In the genomic region with DNA sequence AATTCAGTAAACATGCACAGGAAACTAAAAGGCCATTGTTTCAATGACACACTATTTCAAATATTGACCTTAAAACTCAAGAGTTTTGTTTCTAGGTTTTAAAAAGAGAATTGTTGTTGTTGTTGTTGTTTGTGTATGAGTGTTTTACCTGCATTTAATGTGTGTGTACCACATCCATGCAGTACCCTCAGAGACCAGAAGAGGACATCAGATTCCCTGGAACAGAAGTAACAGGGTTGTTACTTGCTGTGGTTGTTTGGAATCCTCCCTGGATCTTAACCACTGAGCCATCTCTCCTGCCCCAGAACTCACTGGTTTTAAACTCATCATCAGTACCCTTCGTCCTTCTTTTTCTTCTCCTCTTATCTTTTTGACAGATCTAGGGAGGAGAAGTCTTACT, we compare ENCODE assay signal across 12 mouse cellular contexts.
DNase-seq lines count a peak whose midpoint lies in the region; ATAC-seq and TF ChIP-seq lines count a peak whose summit lies in the region.
"Had no signal": no experiment of that assay in that cellular context is flagged by ENCODE, and none has a peak within 500 bp of the region (broad histone marks: within the 10 kb centered on the region; RNA-seq: fewer than 3 reads in every experiment).

No protein-coding gene starts in this region.

- TF ChIP-seq POLR2A in lung, adult 2 months (IDR thresholded peaks at IDR 0.05; ENCODE audit: borderline replicate concordance, extremely low read depth, low read depth, low read length): no peak

- no peak overlapping the region for H3K9ac ChIP-seq in hindbrain, embryonic 14.5 days
- H3K9ac ChIP-seq in hindbrain, embryonic 13.5 days: no peak overlapping the region
- no peak overlapping the region for H3K9ac ChIP-seq in lung, embryonic 14.5 days
- H3K9ac ChIP-seq: intestine, embryonic 15.5 days had no signal

- no peak overlapping the region for H3K4me3 ChIP-seq in hindbrain, embryonic 14.5 days (replicated peaks; ENCODE audit: low read length)
- H3K4me3 ChIP-seq in hindbrain, embryonic 13.5 days: no peak overlapping the region
- no peak overlapping the region for H3K4me3 ChIP-seq in lung, embryonic 14.5 days (ENCODE audit: low read depth, low read length)
- H3K4me3 ChIP-seq in lung, adult 2 months (replicated peaks; ENCODE audit: extremely low read depth, low read depth, low read length): no peak overlapping the region
- H3K4me3 ChIP-seq: heart, embryonic 10.5 days; intestine, embryonic 15.5 days had no signal

- H3K27me3 ChIP-seq in hindbrain, embryonic 14.5 days (ENCODE audit: control insufficient read depth, insufficient read depth, low read length): no peaks in the 10 kb centered on the region
- H3K27me3 ChIP-seq in hindbrain, embryonic 13.5 days: no peaks in the 10 kb centered on the region
- H3K27me3 ChIP-seq in lung, embryonic 14.5 days (ENCODE audit: insufficient read depth, low read length): no peaks in the 10 kb centered on the region
- peaks cover 47% of the 10 kb centered on the region for H3K27me3 ChIP-seq in Patski
- H3K27me3 ChIP-seq: intestine, embryonic 15.5 days had no signal

- DNase-seq in hindbrain, embryonic 14.5 days (ENCODE audit: low spot score): peak; percentile 32
- peak; percentile 16 for DNase-seq in lung, embryonic 14.5 days
- no peak for DNase-seq in lung, adult 2 months
- DNase-seq in Patski (ENCODE audit: low read depth, low spot score): no peak
- DNase-seq in urinary bladder, adult 2 months (ENCODE audit: low spot score): no peak
- DNase-seq in adrenal gland, adult 2 months: no peak
- DNase-seq: cerebellum, adult 18-20 months; thymus, postnatal 4 days had no signal

- H3K27ac ChIP-seq in hindbrain, embryonic 14.5 days: no peak overlapping the region
- H3K27ac ChIP-seq in hindbrain, embryonic 13.5 days: no peak overlapping the region
- no peak overlapping the region for H3K27ac ChIP-seq in lung, embryonic 14.5 days (ENCODE audit: low read depth)
- H3K27ac ChIP-seq: heart, embryonic 10.5 days; intestine, embryonic 15.5 days had no signal

- CTCF ChIA-PET in Patski (lab: Charles Lee): no interaction called here

- H3K36me3 ChIP-seq in hindbrain, embryonic 14.5 days (replicated peaks; ENCODE audit: control insufficient read depth, insufficient read depth): no peaks in the 10 kb centered on the region
- H3K36me3 ChIP-seq in hindbrain, embryonic 13.5 days: no peaks in the 10 kb centered on the region
- H3K36me3 ChIP-seq in lung, embryonic 14.5 days (ENCODE audit: insufficient read depth): no peaks in the 10 kb centered on the region
- H3K36me3 ChIP-seq: heart, embryonic 10.5 days; intestine, embryonic 15.5 days had no signal

- no peaks in the 10 kb centered on the region for H3K4me1 ChIP-seq in hindbrain, embryonic 14.5 days (replicated peaks; ENCODE audit: control insufficient read depth, insufficient read depth, low read length)
- no peaks in the 10 kb centered on the region for H3K4me1 ChIP-seq in hindbrain, embryonic 13.5 days (replicated peaks)
- no peaks in the 10 kb centered on the region for H3K4me1 ChIP-seq in lung, embryonic 14.5 days (ENCODE audit: insufficient read depth)
- no peaks in the 10 kb centered on the region for H3K4me1 ChIP-seq in lung, adult 2 months (ENCODE audit: control insufficient read depth, insufficient read depth, low read length)
- H3K4me1 ChIP-seq: heart, embryonic 10.5 days; intestine, embryonic 15.5 days had no signal

- POLR2A ChIA-PET in Patski (lab: Charles Lee): no interaction called here

- 50% methylated on average over 1 of the region's 1 CpGs for WGBS in hindbrain, embryonic 14.5 days
- WGBS in hindbrain, embryonic 13.5 days: 53% methylated on average over 1 of the region's 1 CpGs
- 47% methylated on average over 1 of the region's 1 CpGs for WGBS in lung, embryonic 14.5 days
- WGBS in lung, adult 2 months: 58% methylated on average over 1 of the region's 1 CpGs

- no peak overlapping the region for H3K4me2 ChIP-seq in hindbrain, embryonic 14.5 days (replicated peaks)
- no peak overlapping the region for H3K4me2 ChIP-seq in hindbrain, embryonic 13.5 days
- H3K4me2 ChIP-seq in lung, embryonic 14.5 days: no peak overlapping the region
- H3K4me2 ChIP-seq: intestine, embryonic 15.5 days had no signal

- peak; percentile 66 for TF ChIP-seq CTCF in lung, embryonic 14.5 days (IDR thresholded peaks at IDR 0.05; ENCODE audit: low read depth)
- no peak for TF ChIP-seq CTCF in lung, adult 2 months (IDR thresholded peaks at IDR 0.05; ENCODE audit: insufficient read depth, low read length)
- TF ChIP-seq CTCF in Patski (IDR thresholded peaks at IDR 0.05): peak; percentile 61

- in situ Hi-C loops in Patski (cut with MboI; ENCODE audit: low pct_unique_long_range_greater_than_20kb): loop anchor here (10.0 kb wide), 3 partner anchors 118 to 202 kb away; no protein-coding TSS in a partner anchor

- ATAC-seq in hindbrain, embryonic 14.5 days (ENCODE audit: low FRiP score): no peak
- no peak for ATAC-seq in hindbrain, embryonic 13.5 days (ENCODE audit: low FRiP score)
- no peak for ATAC-seq in lung, embryonic 14.5 days (ENCODE audit: insufficient read depth)
- ATAC-seq in Patski: no peak
- ATAC-seq in megakaryocyte progenitor cell, adult 5-6 weeks (replicated peaks; ENCODE audit: poor library complexity): peak; percentile 50; the same call in 1 of the 2 replicates
- ATAC-seq: intestine, embryonic 15.5 days had no signal

- H3K9me3 ChIP-seq in hindbrain, embryonic 14.5 days (ENCODE audit: control insufficient read depth, low read length): no peaks in the 10 kb centered on the region
- no peaks in the 10 kb centered on the region for H3K9me3 ChIP-seq in hindbrain, embryonic 13.5 days
- no peaks in the 10 kb centered on the region for H3K9me3 ChIP-seq in lung, embryonic 14.5 days (ENCODE audit: low read depth, low read length)
- H3K9me3 ChIP-seq: heart, embryonic 10.5 days; intestine, embryonic 15.5 days had no signal

Comparison
In these comparisons a context has a peak if more than half of its experiments do, and no peak if none do; other contexts are left out.
1. DNase-seq: peak in hindbrain, embryonic 14.5 days (single experiment) and lung, embryonic 14.5 days (single experiment); none in lung, adult 2 months (single experiment), Patski (single experiment), urinary bladder, adult 2 months (single experiment) and adrenal gland, adult 2 months (single experiment).